ENCODE assay signal across 17 mouse cellular contexts in genomic region chr6:24694455-24695410, GRCm38 (mm10). TPM values are rescaled to one million over a fixed set of nuclear protein-coding genes. Genes with fewer than 3 reads are reported as not detected.
"Had no signal": no experiment of that assay in that cellular context is flagged by ENCODE, and none has a peak within 500 bp of the region (broad histone marks: within the 10 kb centered on the region; RNA-seq: fewer than 3 reads in every experiment).

No protein-coding gene starts in this region.

- H3K4me2 ChIP-seq: limb, embryonic 13.5 days; liver, embryonic 15.5 days; lung, embryonic 14.5 days; midbrain, embryonic 11.5 days; midbrain, embryonic 15.5 days; neural tube, embryonic 12.5 days had no signal

- H3K9ac ChIP-seq: limb, embryonic 13.5 days; liver, embryonic 15.5 days; lung, embryonic 14.5 days; midbrain, embryonic 15.5 days; neural tube, embryonic 12.5 days had no signal

- H3K27ac ChIP-seq: limb, embryonic 13.5 days; liver, embryonic 15.5 days; macrophage; midbrain, embryonic 15.5 days; neural tube, embryonic 12.5 days had no signal

- H3K9me3 ChIP-seq: limb, embryonic 13.5 days; liver, embryonic 15.5 days; midbrain, embryonic 15.5 days; neural tube, embryonic 12.5 days had no signal

- H3K36me3 ChIP-seq: limb, embryonic 13.5 days; liver, embryonic 15.5 days; midbrain, embryonic 15.5 days; neural tube, embryonic 12.5 days had no signal

- ATAC-seq: midbrain, embryonic 15.5 days had no signal

- H3K27me3 ChIP-seq: limb, embryonic 13.5 days; liver, embryonic 15.5 days; megakaryocyte, embryonic 14.5 days; midbrain, embryonic 15.5 days; neural tube, embryonic 12.5 days had no signal

- H3K4me1 ChIP-seq: limb, embryonic 13.5 days; liver, embryonic 15.5 days; midbrain, embryonic 15.5 days; neural tube, embryonic 12.5 days had no signal

- DNase-seq: kidney, postnatal 25 days; layer of hippocampus, adult 9-11 months; layer of hippocampus, postnatal 36 days; left cerebral cortex, postnatal 4 days; lung, embryonic 14.5 days; lung, postnatal 10 days; thymus, postnatal 36 days had no signal

- H3K4me3 ChIP-seq: limb, embryonic 13.5 days; liver, embryonic 15.5 days; megakaryocyte, embryonic 14.5 days; midbrain, embryonic 15.5 days; neural tube, embryonic 12.5 days had no signal

RNA-seq across cellular contexts. Expression of gene Hyal6, which starts 38.3 kb away (rescaled TPM):
- polyA plus RNA-seq: limb, embryonic 13.5 days; liver, adult 2 months; liver, embryonic 15.5 days; lung, embryonic 14.5 days; macrophage; midbrain, embryonic 11.5 days; midbrain, embryonic 15.5 days; neural tube, embryonic 12.5 days; thymus, postnatal 0 days had no signal

RNA-seq across cellular contexts. Expression of gene Hyal4, which starts 53.4 kb away (rescaled TPM):
- polyA plus RNA-seq: kidney, embryonic 14.5 days; limb, embryonic 13.5 days; liver, adult 2 months; lung, embryonic 14.5 days; macrophage; midbrain, embryonic 11.5 days; midbrain, embryonic 15.5 days; neural tube, embryonic 12.5 days; thymus, postnatal 0 days had no signal
